Mouse (Mus musculus) E14TG2a.4 (cell line): ENCODE measurements around the gene Zzz3.

ENCODE experiments used
- CTCF ChIP-seq: conservative IDR thresholded peaks from 2 replicates; pipeline ENCODE4 v1.5.1; 2014; ENCODE audit warnings: low read length
- POU5F1 ChIP-seq: IDR thresholded peaks from 2 replicates; pipeline ENCODE4 v1.6.1; 2014; ENCODE audit warnings: low read length, borderline replicate concordance

DNA sequence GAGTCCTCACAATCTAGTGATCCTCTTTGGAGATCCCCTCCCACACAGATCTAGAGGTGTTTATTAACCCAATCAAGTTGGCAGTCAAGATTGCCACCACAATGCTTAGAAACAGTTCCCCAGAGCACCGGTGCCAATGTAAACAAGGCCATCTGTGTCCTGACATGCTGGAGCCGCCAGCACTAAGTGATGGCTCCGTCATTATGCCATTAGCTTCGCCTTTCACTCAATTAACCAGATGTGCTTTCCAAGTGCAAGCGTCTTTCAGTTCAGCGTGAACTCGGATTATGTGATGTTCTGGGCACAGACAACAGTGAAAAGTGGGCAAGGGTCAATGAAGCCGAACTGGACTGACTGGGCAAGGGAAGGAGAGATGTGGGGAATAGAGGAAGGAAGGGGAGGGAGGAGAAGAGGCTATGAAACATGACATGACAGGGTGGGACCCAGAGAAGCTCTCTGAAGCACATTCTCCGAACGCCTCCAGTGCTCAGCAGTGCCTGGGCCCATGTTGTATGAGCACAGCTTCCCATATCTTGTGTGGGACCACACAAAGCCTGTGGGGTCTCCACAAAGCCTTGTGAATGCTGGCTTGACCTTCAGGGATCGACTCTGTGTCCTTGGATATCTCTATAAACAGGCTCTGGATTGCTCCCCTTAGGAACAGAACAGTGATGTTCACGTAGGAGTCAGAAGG lies 99.5 kb downstream of the Zzz3 start:
- TF ChIP-seq CTCF (no peak), POU5F1 (no peak)
